ENCODE assay signal across 25 mouse cellular contexts in the genomic region with DNA sequence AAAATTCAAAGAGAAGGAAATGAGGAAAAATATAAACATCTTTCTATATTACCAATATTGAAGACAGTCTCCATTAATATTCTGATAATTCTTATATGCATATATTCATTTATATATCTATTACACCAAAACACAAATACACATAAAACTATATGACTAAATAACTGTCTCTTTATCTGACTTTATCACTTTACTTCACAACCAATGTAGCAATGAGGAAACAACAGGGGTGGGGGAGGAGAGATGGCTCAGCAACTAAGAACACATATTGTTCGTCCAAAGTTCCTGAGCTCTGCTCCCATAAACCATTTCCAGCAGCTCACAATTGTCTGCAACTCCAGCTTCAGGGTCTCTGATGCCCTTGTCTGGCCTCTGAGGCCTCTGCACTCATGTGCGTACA. TPM values are rescaled to one million over a fixed set of nuclear protein-coding genes. Genes with fewer than 3 reads are reported as not detected.
"Had no signal": no experiment of that assay in that cellular context is flagged by ENCODE, and none has a peak within 500 bp of the region (broad histone marks: within the 10 kb centered on the region; RNA-seq: fewer than 3 reads in every experiment).

No protein-coding gene starts in this region.

- H3K4me3 ChIP-seq: heart, embryonic 13.5 days; heart, embryonic 15.5 days; hindbrain, embryonic 13.5 days; hindbrain, embryonic 15.5 days; kidney, embryonic 15.5 days; layer of hippocampus, adult 2 months; left cerebral cortex, adult 2 months; limb, embryonic 13.5 days; limb, embryonic 15.5 days had no signal

- H3K9ac ChIP-seq: forebrain, postnatal 0 days; heart, embryonic 13.5 days; heart, embryonic 15.5 days; hindbrain, embryonic 13.5 days; hindbrain, embryonic 15.5 days; kidney, embryonic 15.5 days; limb, embryonic 13.5 days; limb, embryonic 15.5 days had no signal

- DNase-seq: forebrain, postnatal 0 days; gastrocnemius, postnatal 14 days; gastrocnemius, postnatal 36 days; heart, adult 18-20 months; heart, postnatal 14 days; heart, postnatal 36 days; kidney, adult 11 months; kidney, adult 2 months; kidney, adult 9 months; kidney, postnatal 14 days; kidney, postnatal 4 days; left cerebral cortex, postnatal 4 days had no signal

- H3K27ac ChIP-seq: heart, embryonic 13.5 days; heart, embryonic 15.5 days; hindbrain, embryonic 13.5 days; hindbrain, embryonic 15.5 days; hindbrain, postnatal 0 days; kidney, embryonic 15.5 days; kidney, postnatal 0 days; layer of hippocampus, adult 2 months; left cerebral cortex, adult 2 months; limb, embryonic 13.5 days; limb, embryonic 15.5 days had no signal

- H3K36me3 ChIP-seq: heart, embryonic 13.5 days; heart, embryonic 15.5 days; hindbrain, embryonic 13.5 days; hindbrain, embryonic 15.5 days; kidney, embryonic 15.5 days; limb, embryonic 13.5 days; limb, embryonic 15.5 days had no signal

- H3K27me3 ChIP-seq: heart, embryonic 13.5 days; heart, embryonic 15.5 days; hindbrain, embryonic 13.5 days; hindbrain, embryonic 15.5 days; kidney, embryonic 15.5 days had no signal

RNA-seq across cellular contexts. Expression of a gene that starts 47.4 kb away (rescaled TPM):
- total RNA-seq: gastrocnemius, adult 18-20 months; gastrocnemius, adult 8-10 months; gastrocnemius, postnatal 36 days; heart, adult 18-20 months had no signal
